Mouse (Mus musculus) heart, embryonic 16.5 days (tissue): ENCODE results near the gene Ttll10. TPM values are rescaled to one million over a fixed set of nuclear protein-coding genes. Genes with fewer than 3 reads are reported as not detected.

ENCODE experiments used
- ATAC-seq: fragments of 200-750 bp; cut with Nextera tagmentation; replicated peaks from 2 replicates; pipeline ENCODE4 v1.8.0; 2017; ENCODE audit warnings: moderate number of reproducible peaks; ENCODE audit not compliant: insufficient read depth, low FRiP score; ENCODE audit errors: extremely low read depth
- H3K27ac ChIP-seq: fragments of 300-500 bp; sonication (generic); 2 replicates; pipeline ENCODE4 v1.5.1; 2014; ENCODE audit warnings: mild to moderate bottlenecking, low read length, control low read depth, moderate library complexity
- H3K27me3 ChIP-seq: fragments of 300-500 bp; sonication (generic); 2 replicates; pipeline ENCODE4 v1.6.1; 2014; ENCODE audit warnings: low read length, mixed read lengths; ENCODE audit not compliant: control insufficient read depth, insufficient read depth
- H3K36me3 ChIP-seq: fragments of 300-500 bp; sonication (generic); 2 replicates; pipeline ENCODE4 v1.6.1; 2014; ENCODE audit not compliant: control insufficient read depth, insufficient read depth
- H3K4me1 ChIP-seq: fragments of 300-500 bp; sonication (generic); 2 replicates; pipeline ENCODE4 v1.6.1; 2014; ENCODE audit warnings: low read length, mixed read lengths; ENCODE audit not compliant: control insufficient read depth, insufficient read depth
- H3K4me2 ChIP-seq: fragments of 300-500 bp; sonication (generic); 2 replicates; pipeline ENCODE4 v1.6.1; 2014; ENCODE audit warnings: low read depth, mild to moderate bottlenecking, control low read depth, low read length
- H3K4me3 ChIP-seq: fragments of 300-500 bp; sonication (generic); 2 replicates; pipeline ENCODE4 v1.5.1; 2014; ENCODE audit warnings: mild to moderate bottlenecking, control low read depth, low read length
- H3K9ac ChIP-seq: fragments of 300-500 bp; sonication (generic); 2 replicates; pipeline ENCODE4 v1.6.1; 2014; ENCODE audit warnings: low read length, control low read depth
- H3K9me3 ChIP-seq: fragments of 300-500 bp; sonication (generic); replicated peaks from 2 replicates; pipeline ENCODE4 v1.6.1; 2016; ENCODE audit warnings: low read length; ENCODE audit not compliant: control insufficient read depth
- WGBS: fragments of 180-500 bp; shearing (Covaris S2); extraction: QIAGEN DNeasy Blood & Tissue Kit; methylation state at CpG from one replicate; pipeline ENCODE4 v1.1.7; 2014; 5-methylcytosine and 5-hydroxymethylcytosine counted together
- polyA plus RNA-seq: library from polyadenylated mRNA; unstranded; fragments of >200 nt; fragmentation: Nextera tagmentation; extraction: Ambion mirVana; gene quantifications from 2 replicates; pipeline ENCODE4 v1.2.1, GENCODE M21; 2015

Ttll10 gene
- polyA plus RNA-seq, 1 experiment from 2014 or later = 0.33 TPM

DNA sequence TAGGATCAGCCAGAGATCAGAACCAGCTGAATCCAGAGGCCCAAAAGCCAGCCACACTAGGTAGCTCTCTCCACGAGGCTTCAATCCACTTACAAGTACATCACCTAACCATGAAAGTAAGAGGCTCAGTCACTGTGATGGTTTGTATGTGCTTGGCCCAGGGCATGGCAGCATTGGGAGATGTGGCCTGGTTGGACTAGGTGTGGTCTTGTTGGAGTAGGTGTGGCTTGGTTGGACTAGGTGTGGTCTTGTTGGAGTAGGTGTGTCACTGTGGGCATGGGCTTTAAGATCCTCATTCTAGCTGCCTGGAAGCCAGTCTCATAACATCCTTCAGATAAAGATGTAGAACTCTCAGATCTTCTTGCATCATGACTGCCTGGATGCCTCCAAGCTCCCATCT lies 32.0 kb upstream of the Ttll10 start:
- H3K9ac ChIP-seq = no peak overlapping the region

DNA sequence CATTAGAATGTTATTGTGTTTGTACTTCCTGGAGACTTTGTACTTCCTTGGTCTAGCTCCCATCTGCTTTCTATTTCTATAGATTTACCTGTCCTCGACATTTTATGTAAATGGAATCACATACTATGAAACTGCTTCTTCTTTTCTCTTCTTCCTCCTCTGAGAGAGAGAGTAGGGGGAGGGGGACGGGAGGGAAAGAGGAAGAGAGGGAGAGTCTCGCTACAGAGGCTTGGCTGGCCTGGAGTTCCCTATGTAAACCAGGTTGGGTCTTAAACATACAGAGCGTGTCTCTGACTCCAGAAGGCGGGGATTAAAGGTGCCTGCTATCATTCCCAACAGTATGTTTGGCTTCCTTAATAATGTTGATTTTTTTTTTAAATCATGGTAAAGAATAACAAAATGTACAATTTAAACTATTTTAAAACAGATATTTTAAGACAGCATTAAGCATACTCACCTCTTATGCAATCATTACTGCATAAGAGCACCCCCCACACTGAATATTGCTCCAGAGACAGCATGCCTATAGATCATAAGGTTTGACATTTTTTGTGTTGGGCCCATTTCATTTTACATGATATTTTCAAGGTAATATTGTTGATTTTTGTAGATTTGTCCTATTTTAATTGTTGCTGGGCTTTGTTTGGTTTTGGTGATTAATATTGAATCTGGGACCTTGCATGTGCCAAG lies 28.3 kb upstream of the Ttll10 start:
- Histone ChIP-seq H3K4me1 (0 out of 2 replicates have a peak, but pooled peaks cover 2% of the 10 kb centered on the region), H3K27me3 (no peaks in the 10 kb centered on the region)
- no peak for ATAC-seq

More for the DNA sequence above, 32.0 kb upstream of the Ttll10 start:
- 60% methylated on average over 1 of the region's 1 CpGs for WGBS
- Histone ChIP-seq H3K4me2 (no peak overlapping the region), H3K4me3 (no peak overlapping the region), H3K4me1 (no peaks in the 10 kb centered on the region), H3K36me3 (no peaks in the 10 kb centered on the region), H3K27me3 (no peaks in the 10 kb centered on the region), H3K9me3 (no peaks in the 10 kb centered on the region), H3K27ac (no peak overlapping the region)
- ATAC-seq = no peak

GRCm38 (mm10) chr4:156085256-156085655 lies 26.0 kb upstream of the Ttll10 start:
- Histone ChIP-seq H3K4me2 (no peak overlapping the region), H3K9me3 (no peaks in the 10 kb centered on the region), H3K4me3 (no peak overlapping the region), H3K27me3 (no peaks in the 10 kb centered on the region), H3K4me1 (0 out of 2 replicates have a peak, but pooled peaks cover 2% of the 10 kb centered on the region), H3K27ac (no peak overlapping the region), H3K36me3 (no peaks in the 10 kb centered on the region), H3K9ac (no peak overlapping the region)
- 73% methylated on average over 8 of the region's 8 CpGs for WGBS
- ATAC-seq = no peak

More for the DNA sequence above, 28.3 kb upstream of the Ttll10 start:
- Histone ChIP-seq H3K4me3 (no peak overlapping the region), H3K9ac (no peak overlapping the region), H3K4me2 (no peak overlapping the region), H3K9me3 (no peaks in the 10 kb centered on the region), H3K27ac (no peak overlapping the region), H3K36me3 (no peaks in the 10 kb centered on the region)
- 36% methylated on average over 5 of the region's 5 CpGs for WGBS

GRCm38 (mm10) chr4:156084096-156084879 lies 25.1 kb upstream of the Ttll10 start:
- WGBS = 62% methylated on average over 9 of the region's 9 CpGs
- H3K9ac ChIP-seq = no peak overlapping the region

GRCm38 (mm10) chr4:156083348-156083747 lies 24.1 kb upstream of the Ttll10 start:
- 0 out of 2 replicates have a peak, but pooled peaks have one; percentile 14 for ATAC-seq
- WGBS = 56% methylated on average over 5 of the region's 5 CpGs
- H3K27ac ChIP-seq = no peak overlapping the region; the same call in 1 of the 2 replicates

More at GRCm38 (mm10) chr4:156084096-156084879, 25.1 kb upstream of the Ttll10 start:
- Histone ChIP-seq H3K4me2 (no peak overlapping the region), H3K36me3 (no peaks in the 10 kb centered on the region), H3K27me3 (no peaks in the 10 kb centered on the region), H3K9me3 (no peaks in the 10 kb centered on the region), H3K4me1 (0 out of 2 replicates have a peak, but pooled peaks cover 2% of the 10 kb centered on the region), H3K4me3 (no peak overlapping the region), H3K27ac (no peak overlapping the region; the same call in 1 of the 2 replicates)
- no peak for ATAC-seq

GRCm38 (mm10) chr4:156082621-156083234 lies 23.5 kb upstream of the Ttll10 start:
- no peaks in the 10 kb centered on the region for H3K27me3 ChIP-seq
- H3K36me3 ChIP-seq = no peaks in the 10 kb centered on the region
- no peak overlapping the region for H3K9ac ChIP-seq
- no peak for ATAC-seq
- no peaks in the 10 kb centered on the region for H3K9me3 ChIP-seq
- WGBS = 52% methylated on average over 4 of the region's 4 CpGs
- H3K4me3 ChIP-seq = no peak overlapping the region
- H3K4me2 ChIP-seq = no peak overlapping the region
- peaks cover 2% of the 10 kb centered on the region; the same call in 1 of the 2 replicates for H3K4me1 ChIP-seq
- no peak overlapping the region for H3K27ac ChIP-seq

More at GRCm38 (mm10) chr4:156083348-156083747, 24.1 kb upstream of the Ttll10 start:
- Histone ChIP-seq H3K9me3 (no peaks in the 10 kb centered on the region), H3K9ac (no peak overlapping the region), H3K36me3 (no peaks in the 10 kb centered on the region), H3K4me1 (0 out of 2 replicates have a peak, but pooled peaks cover 2% of the 10 kb centered on the region), H3K27me3 (no peaks in the 10 kb centered on the region), H3K4me2 (no peak overlapping the region), H3K4me3 (no peak overlapping the region)

- H3K9ac ChIP-seq = peak overlapping the region; percentile 52
- no peaks in the 10 kb centered on the region for H3K36me3 ChIP-seq
- peaks cover 6% of the 10 kb centered on the region for H3K4me1 ChIP-seq
- 2% methylated on average over 56 of the region's 58 CpGs for WGBS
- peak overlapping the region; percentile 61 for H3K27ac ChIP-seq
- no peaks in the 10 kb centered on the region for H3K27me3 ChIP-seq
- peak overlapping the region; percentile 78 for H3K4me2 ChIP-seq
- peak overlapping the region; percentile 56 for H3K4me3 ChIP-seq
- peak; percentile 79 for ATAC-seq
- no peaks in the 10 kb centered on the region for H3K9me3 ChIP-seq
Observed at GRCm38 (mm10) chr4:156077499-156078301, 18.5 kb upstream of the Ttll10 start.

DNA sequence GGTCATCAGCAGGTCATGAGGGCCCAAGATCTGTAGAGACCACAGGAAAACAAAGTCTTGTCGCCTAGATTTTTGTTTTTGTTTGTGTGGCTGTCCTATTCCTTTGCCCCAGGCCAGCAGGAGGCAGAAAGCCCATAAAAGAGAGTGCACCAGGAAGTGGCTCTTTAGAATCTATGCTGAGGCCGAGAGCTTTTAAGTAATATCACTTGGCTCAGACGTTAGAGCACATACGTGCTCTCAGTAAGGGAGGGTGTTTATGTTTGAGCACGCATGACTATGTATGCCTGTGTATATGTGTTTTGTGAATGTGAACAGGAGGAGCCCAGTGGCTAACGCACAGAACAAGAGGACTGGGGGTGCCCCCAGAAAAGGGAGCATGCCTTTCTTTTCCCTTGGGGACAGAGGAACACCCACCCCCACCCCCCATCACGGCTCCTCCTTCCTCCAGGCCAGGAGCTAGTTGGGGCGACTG lies 17.7 kb upstream of the Ttll10 start:
- no peaks in the 10 kb centered on the region for H3K9me3 ChIP-seq
- peak overlapping the region; percentile 56 for H3K4me3 ChIP-seq
- H3K27ac ChIP-seq = peak overlapping the region; percentile 61
- peak; percentile 42 for ATAC-seq
- no peaks in the 10 kb centered on the region for H3K27me3 ChIP-seq
- H3K9ac ChIP-seq = peak overlapping the region; percentile 52
- H3K4me2 ChIP-seq = peak overlapping the region; percentile 78
- peaks cover 6% of the 10 kb centered on the region for H3K4me1 ChIP-seq
- no peaks in the 10 kb centered on the region for H3K36me3 ChIP-seq
- WGBS = 13% methylated on average over 8 of the region's 8 CpGs
